Mouse (Mus musculus) ES-Bruce4 (cell line): ENCODE measurements around the gene Prrg2.

Experiments used
- CTCF ChIP-seq: IDR thresholded peaks from one replicate; pipeline ENCODE4 v1.8.1; 2011; ENCODE audit warnings: low read depth, low read length
- EP300 ChIP-seq: IDR thresholded peaks from 2 replicates; pipeline ENCODE4 v1.6.1; 2011; ENCODE audit warnings: low read depth, low read length; ENCODE audit not compliant: insufficient read depth
- POLR2A ChIP-seq: IDR thresholded peaks from one replicate; pipeline ENCODE4 v1.8.1; 2011; ENCODE audit warnings: low read length; ENCODE audit not compliant: insufficient read depth

GRCm38 (mm10) chr7:45047491-45047890 is 15.0 kb downstream of the Prrg2 start:
- TF ChIP-seq POLR2A: no peak
- no peak for TF ChIP-seq CTCF
- no peak for TF ChIP-seq EP300
